Mouse (Mus musculus) 416B (cell line): ENCODE data around the gene Tenm2.

Experiments used
- DNase-seq: peaks from one replicate; pipeline ENCODE4 v3.0.0; 2011; ENCODE audit warnings: low read depth

Tenm2 gene

DNA sequence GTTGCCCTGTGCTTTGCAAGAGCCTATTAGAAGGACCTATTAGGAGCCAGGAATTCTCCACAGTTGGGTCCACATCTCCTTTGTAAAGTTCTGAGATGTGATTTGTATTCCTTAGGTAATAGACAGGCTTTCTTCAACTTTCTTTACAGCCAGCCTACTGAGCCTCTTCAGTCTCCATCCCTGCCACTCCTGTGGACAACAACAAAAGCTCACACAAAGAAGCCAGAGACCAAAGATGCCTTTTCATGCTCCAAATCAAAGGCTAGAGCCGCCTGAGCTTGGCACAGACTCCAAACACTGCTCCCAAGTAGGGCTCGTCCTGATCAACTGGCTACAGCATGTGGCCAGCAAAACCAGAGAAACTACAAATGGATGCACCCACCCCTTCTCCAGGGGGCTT is 333.5 kb downstream of the Tenm2 start:
- DNase-seq: no peak

GRCm38 (mm10) chr11:36893061-36893460 is 342.7 kb downstream of the Tenm2 start:
- DNase-seq: no peak

DNA sequence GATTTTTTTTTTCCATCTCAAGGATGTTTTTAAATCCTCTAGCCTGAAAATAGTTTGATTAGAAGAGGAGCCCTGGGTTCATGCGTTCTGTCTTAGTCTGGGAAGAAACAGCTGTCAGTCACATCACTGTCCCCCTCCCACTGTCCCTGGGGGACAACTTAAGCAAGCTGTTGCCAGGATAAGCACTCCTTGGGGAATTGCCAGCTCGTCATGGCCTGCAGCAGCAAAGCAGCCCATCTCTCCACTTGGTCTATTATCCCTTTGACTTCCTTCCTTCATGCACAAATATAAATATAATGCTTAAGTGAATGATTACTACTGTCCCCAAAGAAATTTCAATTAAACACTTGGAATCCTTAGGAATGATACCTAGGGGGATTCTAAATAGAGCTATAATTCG is 344.7 kb downstream of the Tenm2 start:
- DNase-seq: no peak

DNA sequence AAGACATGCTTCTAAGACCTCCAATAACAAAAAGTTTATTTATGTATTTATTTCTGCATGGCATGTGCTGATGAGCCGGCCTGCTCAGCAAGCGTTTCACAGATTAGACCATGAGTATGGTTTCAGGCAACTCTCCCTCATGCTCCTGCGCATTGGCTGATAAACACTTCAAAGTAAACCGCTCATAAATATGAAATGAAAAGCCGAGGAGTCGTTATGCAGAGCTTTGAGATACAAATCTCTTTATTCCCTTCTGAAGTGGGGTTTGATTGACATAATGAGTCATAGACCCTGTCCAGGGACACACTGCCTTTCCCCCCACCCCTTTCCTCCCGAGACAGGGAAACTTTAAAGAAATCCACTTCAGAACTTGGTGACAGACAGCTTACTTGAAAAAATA is 348.3 kb downstream of the Tenm2 start:
- no peak for DNase-seq

GRCm38 (mm10) chr11:36886147-36886546 is 349.6 kb downstream of the Tenm2 start:
- DNase-seq: no peak

GRCm38 (mm10) chr11:36872961-36873360 is 362.8 kb downstream of the Tenm2 start:
- no peak for DNase-seq

DNA sequence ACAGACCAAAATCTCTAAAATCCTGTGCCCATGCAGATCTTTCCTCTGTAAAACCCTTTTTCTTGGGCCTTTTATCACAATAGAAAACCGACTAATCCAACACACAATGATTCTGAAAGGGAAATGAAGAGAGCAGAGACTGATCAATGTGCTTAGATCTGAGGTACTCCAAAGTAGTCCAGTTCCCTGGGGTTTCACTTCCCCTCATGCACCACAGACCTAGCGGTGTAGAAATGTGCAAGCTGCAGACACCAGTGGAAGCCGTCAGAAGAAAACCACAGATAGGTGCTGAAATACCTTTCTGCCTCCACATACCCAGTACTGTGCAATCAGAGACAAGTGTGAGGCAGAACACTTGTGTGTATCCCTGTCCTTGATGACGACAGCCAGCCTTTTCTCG is 365.2 kb downstream of the Tenm2 start:
- no peak for DNase-seq

DNA sequence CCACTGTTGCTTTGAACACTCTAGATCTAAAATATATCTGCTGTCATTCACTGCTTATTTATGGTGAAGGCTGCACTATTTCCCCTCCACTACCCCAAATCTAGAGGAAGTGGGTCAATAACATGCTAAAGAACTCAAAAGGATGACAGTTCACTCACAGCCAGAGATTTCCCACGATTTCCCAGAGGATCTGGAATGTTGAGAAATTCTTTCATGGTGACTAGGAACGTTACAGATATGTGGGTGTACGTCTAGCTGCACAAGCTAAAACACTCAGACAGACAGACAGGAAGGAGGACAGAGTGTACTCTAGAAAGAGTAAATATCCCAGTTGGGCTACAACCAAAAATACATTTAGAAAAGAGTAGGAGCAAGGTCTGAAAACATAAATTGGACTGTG is 384.1 kb downstream of the Tenm2 start:
- no peak for DNase-seq

- no peak for DNase-seq
Observed at GRCm38 (mm10) chr11:36847451-36847850, 388.3 kb downstream of the Tenm2 start.

DNA sequence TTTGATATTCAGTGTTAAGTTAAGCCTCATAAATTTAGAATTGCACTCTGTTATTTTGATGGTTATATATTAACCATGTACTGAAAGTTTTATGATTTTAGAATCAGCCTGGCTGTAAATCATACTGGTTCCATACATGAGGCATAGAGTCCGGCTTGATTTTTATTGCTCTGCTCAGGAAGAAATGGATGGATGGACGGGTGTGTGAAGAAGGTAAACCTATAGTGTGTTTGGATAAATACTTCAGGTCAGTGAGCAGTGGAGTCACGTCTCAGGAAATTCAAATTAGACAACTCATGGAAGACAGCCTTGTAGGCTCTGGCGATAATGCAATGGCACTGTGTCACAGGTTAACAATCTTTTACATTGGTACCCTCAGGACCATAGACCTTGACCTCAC is 402.9 kb downstream of the Tenm2 start:
- DNase-seq: no peak

DNA sequence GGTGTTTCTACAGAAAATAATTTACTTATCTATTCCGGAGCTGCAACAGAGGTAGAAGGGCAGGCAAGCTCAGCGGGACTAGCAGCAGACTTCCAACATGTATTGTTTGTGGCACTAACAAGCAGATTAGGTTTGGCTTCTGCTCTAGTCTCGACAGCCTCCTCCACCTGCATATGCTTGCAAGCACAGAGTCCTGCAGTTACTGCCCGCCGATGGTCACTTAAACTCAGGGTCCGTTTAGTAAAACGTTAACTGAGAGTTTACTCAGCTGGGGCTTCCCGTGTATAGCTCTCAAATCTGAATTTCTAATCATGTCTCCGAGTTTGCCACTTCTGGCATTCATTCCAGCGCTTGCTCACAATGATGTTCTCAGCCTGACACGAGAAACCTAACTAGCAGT is 404.3 kb downstream of the Tenm2 start:
- DNase-seq: no peak

- no peak for DNase-seq
Observed at GRCm38 (mm10) chr11:36824666-36825065, 411.1 kb downstream of the Tenm2 start.

DNA sequence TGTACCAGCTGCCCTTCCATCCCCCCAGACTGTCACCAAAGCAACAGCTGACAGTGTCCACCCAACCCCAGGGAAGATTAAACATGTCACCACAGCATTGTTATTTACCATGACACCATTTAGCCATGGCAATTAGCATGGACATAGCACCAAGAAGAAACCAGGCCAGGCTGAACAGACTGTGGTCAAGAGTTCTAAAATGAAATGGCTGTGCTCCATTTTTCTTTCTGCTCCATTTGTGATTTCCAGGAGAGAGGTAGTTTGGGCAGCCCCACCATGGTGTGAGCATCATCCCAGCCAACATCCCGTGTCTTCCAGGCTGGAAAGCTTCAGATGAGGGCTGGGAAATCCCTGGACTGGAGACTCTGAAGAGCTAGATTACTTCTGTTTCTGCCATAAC is 431.1 kb downstream of the Tenm2 start:
- DNase-seq: no peak

GRCm38 (mm10) chr11:36802208-36802631 is 433.5 kb downstream of the Tenm2 start:
- no peak for DNase-seq

- DNase-seq: no peak
Observed at GRCm38 (mm10) chr11:36801683-36802082, 434.1 kb downstream of the Tenm2 start.

DNA sequence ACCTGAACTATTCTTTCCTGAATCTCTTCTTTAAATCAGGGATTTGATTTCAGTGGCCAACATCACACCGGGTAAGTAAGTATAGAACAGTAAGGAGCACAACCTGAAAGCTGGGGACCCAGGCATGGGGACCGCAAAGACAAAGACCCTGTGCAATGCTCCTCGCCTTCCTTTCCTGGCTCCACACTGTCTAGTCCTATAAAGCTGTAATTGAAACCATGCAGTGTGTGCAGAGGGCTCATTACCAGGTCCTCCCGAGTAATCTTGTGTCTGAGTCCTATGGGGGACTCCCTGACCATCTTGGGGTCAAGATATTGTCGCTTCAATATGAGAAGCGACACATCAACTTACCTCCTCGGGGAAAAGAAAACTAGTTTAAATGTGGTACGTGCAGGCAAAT is 436.4 kb downstream of the Tenm2 start:
- no peak for DNase-seq

- no peak for DNase-seq
Observed at GRCm38 (mm10) chr11:36758009-36758408, 477.8 kb downstream of the Tenm2 start.

DNA sequence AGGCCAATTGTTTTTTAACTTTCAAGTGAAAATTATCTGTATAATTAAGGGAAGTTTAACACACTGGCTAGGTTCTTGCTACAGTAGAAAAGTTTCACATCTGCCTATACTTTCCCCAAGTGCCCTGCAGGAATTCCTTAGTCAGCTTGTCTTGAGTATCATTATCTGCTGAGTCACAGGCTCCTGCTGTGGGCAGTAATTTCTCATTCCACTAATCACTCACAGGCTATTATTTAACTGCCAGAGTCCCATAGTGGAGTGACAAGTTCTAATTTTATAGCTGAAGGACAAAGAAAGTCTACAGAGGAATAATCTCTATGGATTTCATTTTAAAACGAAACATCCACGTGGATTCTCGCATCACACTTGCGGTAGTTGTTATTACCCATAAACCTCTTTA is 489.5 kb downstream of the Tenm2 start:
- no peak for DNase-seq

- no peak for DNase-seq
Observed at GRCm38 (mm10) chr11:36727800-36728199, 508.0 kb downstream of the Tenm2 start.

- no peak for DNase-seq
Observed at GRCm38 (mm10) chr11:36702881-36703280, 532.9 kb downstream of the Tenm2 start.

DNA sequence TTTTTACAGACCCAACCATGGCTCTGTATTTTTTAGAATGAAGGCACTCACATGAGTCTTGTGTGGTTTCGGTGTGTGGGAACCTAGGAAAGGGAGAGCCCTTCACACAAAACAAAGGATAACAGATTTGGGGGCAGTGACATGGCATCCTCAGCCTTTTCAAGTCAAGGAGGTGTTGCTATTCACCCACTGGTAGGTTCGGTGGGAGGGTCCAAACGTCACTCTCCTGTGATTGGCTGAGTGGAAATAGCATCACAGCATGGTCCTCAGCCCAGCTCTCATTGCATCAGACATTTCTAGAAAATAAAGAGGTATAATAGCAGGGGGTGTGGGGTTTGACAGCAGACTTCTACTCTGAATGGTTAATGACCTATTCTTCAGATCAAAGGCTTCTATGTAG is 534.8 kb downstream of the Tenm2 start:
- no peak for DNase-seq

- DNase-seq: no peak
Observed at GRCm38 (mm10) chr11:36700131-36700530, 535.6 kb downstream of the Tenm2 start.

DNA sequence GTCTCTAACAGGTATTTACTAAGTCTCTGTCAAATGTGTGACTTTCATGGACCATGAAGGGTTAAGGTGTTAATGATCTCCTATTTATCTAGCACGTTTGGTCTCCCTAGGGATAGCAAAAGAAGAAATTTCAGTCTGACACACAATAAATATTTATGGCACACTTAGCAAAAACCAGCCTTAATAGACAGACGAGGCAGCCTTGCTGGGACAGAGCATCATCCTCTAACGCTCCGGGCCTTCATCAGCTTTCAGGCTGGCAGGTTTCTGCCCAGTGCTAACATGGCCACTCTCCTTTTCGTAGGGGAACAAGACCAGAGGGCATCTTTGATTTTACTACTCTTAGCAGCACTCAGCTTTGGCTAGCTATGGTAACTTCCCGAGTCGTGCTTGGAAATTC is 537.5 kb downstream of the Tenm2 start:
- DNase-seq: no peak

- DNase-seq: peak; percentile 69
Observed at GRCm38 (mm10) chr11:36697816-36698215, 537.9 kb downstream of the Tenm2 start.

- DNase-seq: no peak
Observed at GRCm38 (mm10) chr11:36697021-36697639, 538.6 kb downstream of the Tenm2 start.
